Mouse (Mus musculus) intestine, embryonic 14.5 days (tissue): ENCODE results near the gene Morn1. TPM values are rescaled to one million over a fixed set of nuclear protein-coding genes. Genes with fewer than 3 reads are reported as not detected.
A peak's percentile ranks its signal among the peaks of the same experiment; 100 is the strongest.

Experiments used
- ATAC-seq: fragments of 200-750 bp; cut with Nextera tagmentation; replicated peaks from 2 replicates; pipeline ENCODE4 v1.8.0; 2017; ENCODE audit warnings: low read depth, moderate number of reproducible peaks, moderate TSS enrichment, moderate library complexity; ENCODE audit not compliant: low FRiP score, low TSS enrichment
- DNase-seq: peaks from one replicate; pipeline ENCODE4 v3.0.0-alpha.2; 2018; ENCODE audit warnings: low spot score
- H3K27ac ChIP-seq: fragments of 300-500 bp; sonication (generic); 2 replicates; pipeline ENCODE4 v1.5.1; 2014; ENCODE audit warnings: low read depth, mild to moderate bottlenecking, control low read depth
- H3K27me3 ChIP-seq: fragments of 300-500 bp; sonication (generic); replicated peaks from 2 replicates; pipeline ENCODE4 v1.6.1; 2014; ENCODE audit warnings: low read length, control low read depth; ENCODE audit not compliant: control insufficient read depth, insufficient read depth
- H3K36me3 ChIP-seq: fragments of 300-500 bp; sonication (generic); 2 replicates; pipeline ENCODE4 v1.6.1; 2014; ENCODE audit warnings: low read length, control low read depth; ENCODE audit not compliant: control insufficient read depth, insufficient read depth
- H3K4me1 ChIP-seq: fragments of 300-500 bp; sonication (generic); replicated peaks from 2 replicates; pipeline ENCODE4 v1.6.1; 2014; ENCODE audit warnings: low read length, control low read depth, mixed read lengths; ENCODE audit not compliant: control insufficient read depth, insufficient read depth
- H3K4me2 ChIP-seq: fragments of 300-500 bp; sonication (generic); 2 replicates; pipeline ENCODE4 v1.6.1; 2014; ENCODE audit warnings: low read length
- H3K4me3 ChIP-seq: fragments of 300-500 bp; sonication (generic); 2 replicates; pipeline ENCODE4 v1.5.1; 2014; ENCODE audit warnings: low read depth, low read length, control low read depth, mixed read lengths
- H3K9ac ChIP-seq: fragments of 300-500 bp; sonication (generic); 2 replicates; pipeline ENCODE4 v1.6.1; 2014; ENCODE audit warnings: mild to moderate bottlenecking, low read length
- H3K9me3 ChIP-seq: fragments of 300-500 bp; sonication (generic); 2 replicates; pipeline ENCODE4 v1.6.1; 2016; ENCODE audit warnings: low read length, control low read depth; ENCODE audit not compliant: control insufficient read depth
- WGBS: fragments of 180-500 bp; shearing (Covaris S2); extraction: QIAGEN DNeasy Blood & Tissue Kit; methylation state at CpG from one replicate; pipeline ENCODE4 v1.1.7; 2014; 5-methylcytosine and 5-hydroxymethylcytosine counted together
- polyA plus RNA-seq: library from polyadenylated mRNA; unstranded; fragments of >200 nt; fragmentation: Nextera tagmentation; extraction: Ambion mirVana; gene quantifications from 2 replicates; pipeline ENCODE4 v1.2.1, GENCODE M21; 2014

Gene Morn1
- polyA plus RNA-seq, 1 experiment from 2014 or later, result 3.8 TPM

DNA sequence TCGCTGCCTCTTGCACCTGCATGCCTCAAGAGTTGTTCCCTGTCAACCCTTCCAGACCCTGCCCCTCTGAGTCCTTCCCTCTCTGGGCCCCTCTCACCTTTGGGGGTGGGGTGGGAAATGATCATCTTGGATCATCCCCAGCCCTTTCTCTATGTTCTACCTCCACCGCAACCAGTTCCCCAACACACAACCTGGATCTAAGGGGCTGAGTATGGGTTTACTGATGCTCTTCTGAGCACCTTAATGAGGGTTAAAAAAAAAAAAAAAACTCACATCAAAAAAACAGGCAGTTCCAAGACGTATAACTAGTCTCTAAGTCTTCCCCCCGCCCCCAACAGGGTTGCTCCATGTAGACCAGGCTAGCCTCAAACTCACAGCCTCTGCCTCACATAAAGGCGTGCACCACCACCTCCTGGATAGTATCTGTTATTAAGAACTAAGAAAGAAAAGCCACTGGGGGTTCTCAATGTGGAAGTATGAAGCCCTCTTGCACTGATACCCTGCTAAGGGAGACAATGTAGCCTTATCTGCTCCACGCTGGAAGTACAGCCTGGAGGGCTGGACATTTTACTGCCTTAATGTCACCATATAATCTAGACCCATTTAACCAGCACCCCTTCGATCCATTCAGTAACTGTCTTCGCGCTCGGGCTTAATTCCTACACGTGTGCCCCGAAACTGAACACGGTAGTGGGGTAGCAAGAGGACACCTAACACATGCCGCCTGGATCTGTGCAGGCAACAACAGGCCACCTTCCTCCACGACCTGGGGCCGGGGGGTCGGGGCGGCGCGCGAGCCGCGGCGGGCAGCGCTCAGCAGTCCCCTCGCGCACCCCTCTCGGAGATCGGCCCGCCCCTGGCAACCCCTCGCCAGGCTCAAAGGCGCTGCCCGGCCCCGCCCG lies 920 bp upstream of the Morn1 start:
- Histone ChIP-seq H3K4me2 (peak overlapping the region; percentile 95), H3K36me3 (peaks cover 33% of the 10 kb centered on the region), H3K4me1 (peaks cover 21% of the 10 kb centered on the region), H3K27me3 (no peaks in the 10 kb centered on the region), H3K4me3 (peak overlapping the region; percentile 99), H3K9ac (peak overlapping the region; percentile 71), H3K9me3 (no peaks in the 10 kb centered on the region), H3K27ac (peak overlapping the region; percentile 83)
- 3% methylated on average over 35 of the region's 35 CpGs for WGBS
- DNase-seq (no peak), ATAC-seq (no peak; the same call in 1 of the 2 replicates)

DNA sequence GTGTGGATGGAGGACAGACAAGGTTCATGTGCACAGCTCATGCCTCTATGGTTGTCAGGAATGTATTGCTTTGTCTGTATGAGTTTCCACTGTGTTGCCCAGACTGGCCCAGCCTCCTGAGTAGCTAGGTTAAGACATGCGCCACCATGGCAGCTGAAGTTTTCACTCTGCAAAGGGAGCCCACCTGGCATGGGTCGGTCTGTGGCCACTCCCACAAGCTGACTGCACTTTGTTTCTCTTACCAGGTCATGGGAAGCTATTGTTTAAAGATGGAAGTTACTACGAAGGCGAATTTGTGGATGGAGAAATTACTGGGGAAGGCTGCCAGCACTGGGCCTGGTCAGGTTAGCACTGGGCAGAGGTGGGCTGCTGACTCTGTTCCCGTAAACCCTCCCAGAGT lies 2.9 kb downstream of the Morn1 start:
- WGBS, result 89% methylated on average over 5 of the region's 5 CpGs
- Histone ChIP-seq H3K4me2 (no peak overlapping the region), H3K27ac (no peak overlapping the region), H3K4me3 (no peak overlapping the region), H3K9ac (no peak overlapping the region), H3K9me3 (no peaks in the 10 kb centered on the region), H3K36me3 (peaks cover 9% of the 10 kb centered on the region; the same call in 1 of the 2 replicates), H3K4me1 (peaks cover 16% of the 10 kb centered on the region), H3K27me3 (no peaks in the 10 kb centered on the region)
- DNase-seq (no peak), ATAC-seq (no peak)

DNA sequence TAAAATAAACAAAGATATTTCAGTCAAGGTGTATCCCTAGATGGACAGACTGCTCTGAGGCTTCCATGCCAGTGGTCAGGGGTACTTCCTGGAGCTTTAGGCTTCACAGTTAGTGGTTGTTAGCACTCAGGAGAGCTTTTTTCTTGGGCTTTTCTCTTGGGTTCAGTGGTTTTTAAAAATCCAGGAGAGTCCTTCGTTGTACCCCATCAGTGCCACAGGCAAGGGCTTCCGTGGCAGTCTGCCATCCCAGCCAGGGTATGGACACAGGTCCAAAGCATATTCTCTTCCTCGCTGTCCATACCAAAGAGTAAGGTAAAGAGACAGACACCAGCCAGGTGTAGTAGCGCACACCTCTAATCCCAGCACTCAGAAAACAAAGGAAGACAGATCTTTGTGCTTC lies 3.8 kb downstream of the Morn1 start:
- 94% methylated on average over 4 of the region's 4 CpGs for WGBS
- H3K9ac ChIP-seq, result no peak overlapping the region
- DNase-seq (no peak), ATAC-seq (no peak)
- H3K36me3 ChIP-seq, result peaks cover 9% of the 10 kb centered on the region; the same call in 1 of the 2 replicates
- no peak overlapping the region for H3K4me2 ChIP-seq
- no peak overlapping the region for H3K27ac ChIP-seq
- H3K4me3 ChIP-seq, result no peak overlapping the region
- H3K9me3 ChIP-seq, result no peaks in the 10 kb centered on the region
- H3K4me1 ChIP-seq, result peaks cover 8% of the 10 kb centered on the region
- H3K27me3 ChIP-seq, result no peaks in the 10 kb centered on the region

DNA sequence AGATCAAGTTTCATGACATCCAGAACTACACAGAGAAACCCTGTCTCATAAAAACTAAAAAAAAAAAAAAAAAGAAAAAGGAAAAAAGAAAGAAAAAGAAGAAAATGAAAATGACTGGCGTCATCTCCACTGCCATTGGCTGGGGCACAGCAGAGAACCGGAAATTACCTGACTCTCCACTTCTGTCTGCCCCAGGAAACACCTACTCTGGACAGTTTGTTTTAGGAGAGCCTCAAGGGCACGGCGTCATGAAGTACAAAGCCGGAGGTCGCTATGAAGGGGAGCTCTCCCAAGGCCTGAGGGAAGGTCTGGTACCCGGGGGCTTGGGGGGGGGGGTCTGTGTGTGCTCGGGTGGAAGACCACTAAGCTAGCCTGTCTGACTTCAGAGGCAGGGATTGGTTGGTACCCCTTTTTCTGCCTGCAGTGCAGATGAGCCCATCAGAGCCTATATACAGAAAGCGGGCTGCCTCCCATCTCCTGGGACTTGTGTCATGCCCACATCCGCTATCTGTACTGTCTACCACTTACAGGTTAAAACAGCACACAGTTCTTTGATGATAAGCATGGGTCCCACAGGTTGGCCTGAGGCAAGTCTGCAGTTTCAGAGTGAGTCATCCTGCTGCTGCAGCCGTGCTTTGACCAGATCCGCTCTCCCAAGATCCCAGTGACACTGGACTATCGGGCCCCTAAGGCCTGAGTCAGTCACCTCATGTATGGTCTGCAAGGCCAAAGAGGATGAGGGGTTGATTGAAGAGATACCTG lies 4.5 kb downstream of the Morn1 start:
- WGBS, result 90% methylated on average over 13 of the region's 13 CpGs
- H3K9ac ChIP-seq, result no peak overlapping the region
- H3K27me3 ChIP-seq, result no peaks in the 10 kb centered on the region
- ATAC-seq (no peak), DNase-seq (no peak)
- no peak overlapping the region for H3K4me3 ChIP-seq
- no peaks in the 10 kb centered on the region for H3K9me3 ChIP-seq
- peaks cover 10% of the 10 kb centered on the region for H3K4me1 ChIP-seq
- H3K4me2 ChIP-seq, result no peak overlapping the region
- H3K36me3 ChIP-seq, result peaks cover 9% of the 10 kb centered on the region; the same call in 1 of the 2 replicates
- no peak overlapping the region for H3K27ac ChIP-seq

DNA sequence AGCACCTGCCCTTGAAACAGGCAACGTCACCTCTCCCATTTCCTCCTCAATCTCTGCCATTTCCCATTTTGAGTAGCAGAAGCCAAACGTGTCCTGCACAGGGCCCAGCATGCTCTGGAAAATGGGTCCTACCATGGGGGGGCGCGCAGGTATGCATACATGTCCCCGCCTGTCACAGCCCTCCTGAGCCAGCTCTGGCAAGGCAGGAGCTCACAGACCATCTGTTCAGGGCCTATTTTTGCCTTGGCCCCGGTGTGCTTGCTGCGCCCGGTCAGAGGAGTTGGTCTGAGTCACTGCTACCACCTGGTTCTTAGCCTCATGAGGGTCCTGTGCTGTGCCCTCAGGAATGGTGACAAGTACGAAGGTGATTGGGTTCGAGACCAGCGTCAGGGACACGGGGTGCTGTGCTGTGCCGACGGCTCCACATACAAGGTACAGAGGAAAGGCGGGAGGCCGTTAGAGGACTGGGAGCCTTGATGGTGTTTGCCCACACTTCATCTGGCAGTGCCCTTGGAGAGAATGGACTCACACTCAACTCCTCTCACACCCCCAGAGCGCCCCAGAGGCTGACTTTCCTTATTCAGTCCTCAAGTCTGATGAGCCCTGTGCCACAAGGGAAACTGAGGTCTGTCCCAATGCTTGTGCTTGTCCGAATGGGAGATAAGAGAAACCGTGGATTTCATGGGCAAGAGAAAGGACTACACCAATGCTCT lies 6.5 kb downstream of the Morn1 start:
- Histone ChIP-seq H3K9ac (no peak overlapping the region), H3K36me3 (peaks cover 9% of the 10 kb centered on the region; the same call in 1 of the 2 replicates), H3K27ac (no peak overlapping the region), H3K9me3 (no peaks in the 10 kb centered on the region), H3K4me1 (0 out of 2 replicates have a peak, but pooled peaks cover 4% of the 10 kb centered on the region), H3K4me2 (no peak overlapping the region), H3K4me3 (no peak overlapping the region), H3K27me3 (no peaks in the 10 kb centered on the region)
- ATAC-seq (no peak), DNase-seq (no peak)
- WGBS, result 92% methylated on average over 19 of the region's 19 CpGs

DNA sequence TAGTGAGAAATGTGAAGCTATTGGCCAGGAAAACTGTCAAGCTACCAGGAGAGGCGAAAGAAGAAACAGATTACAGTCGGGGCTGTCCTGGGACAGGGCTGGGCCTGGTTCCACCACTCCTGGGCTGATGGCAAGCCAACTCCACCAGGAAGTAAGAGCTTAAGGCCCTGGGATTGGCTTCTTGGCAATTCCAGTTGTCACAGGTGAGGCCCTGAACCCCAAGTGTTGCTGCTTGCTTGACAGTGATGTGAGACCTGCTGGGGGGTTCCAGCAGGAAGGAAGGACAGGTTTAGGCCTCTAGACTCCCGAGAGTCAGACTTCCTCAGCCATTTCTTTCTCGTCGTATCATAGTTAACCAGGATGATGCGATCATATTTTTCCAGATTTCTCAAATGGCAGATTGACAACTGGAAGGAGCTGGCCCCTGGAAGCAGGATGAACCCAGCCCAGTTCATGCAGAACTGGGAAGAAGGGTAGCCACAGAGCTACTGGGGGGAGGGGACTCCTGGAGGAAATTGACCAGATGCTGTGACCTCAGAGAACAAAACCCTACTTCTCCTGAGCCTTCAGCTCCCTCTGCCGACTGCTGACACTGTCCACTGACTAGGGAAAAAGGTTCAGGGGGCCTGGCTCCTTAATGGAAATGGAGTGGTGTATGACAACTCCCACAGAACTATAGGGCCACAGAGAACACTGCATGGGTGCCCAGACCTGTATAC lies 7.2 kb downstream of the Morn1 start:
- no peak for ATAC-seq
- 0 out of 2 replicates have a peak, but pooled peaks cover 4% of the 10 kb centered on the region for H3K4me1 ChIP-seq
- no peak overlapping the region for H3K27ac ChIP-seq
- H3K9me3 ChIP-seq, result no peaks in the 10 kb centered on the region
- no peak overlapping the region for H3K4me2 ChIP-seq
- H3K36me3 ChIP-seq, result peaks cover 9% of the 10 kb centered on the region; the same call in 1 of the 2 replicates
- no peak overlapping the region for H3K9ac ChIP-seq
- 72% methylated on average over 7 of the region's 7 CpGs for WGBS
- DNase-seq, result no peak
- no peak overlapping the region for H3K4me3 ChIP-seq
- no peaks in the 10 kb centered on the region for H3K27me3 ChIP-seq

DNA sequence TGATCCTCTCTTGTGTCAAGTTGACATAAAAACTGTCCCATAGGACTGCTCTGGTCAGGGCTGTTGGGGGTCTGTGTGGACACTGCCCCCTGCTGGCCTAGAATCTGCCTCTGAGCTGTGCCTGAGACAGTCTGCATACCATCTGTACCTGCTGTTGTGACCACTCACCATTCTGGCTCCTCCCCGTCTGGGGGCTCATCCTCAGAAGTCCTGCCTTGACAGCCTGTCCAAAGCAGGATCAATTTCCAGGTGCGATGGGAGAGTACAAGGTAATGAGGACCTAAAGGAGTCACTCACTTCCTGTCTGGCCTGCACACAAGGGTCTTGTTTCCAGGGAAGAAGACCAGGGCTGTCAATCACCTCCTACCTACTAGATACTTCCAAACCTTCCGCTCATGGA lies 8.2 kb downstream of the Morn1 start:
- Histone ChIP-seq H3K27me3 (no peaks in the 10 kb centered on the region), H3K36me3 (peaks cover 8% of the 10 kb centered on the region; the same call in 1 of the 2 replicates), H3K27ac (no peak overlapping the region), H3K4me2 (no peak overlapping the region), H3K9ac (no peak overlapping the region), H3K4me1 (0 out of 2 replicates have a peak, but pooled peaks cover 4% of the 10 kb centered on the region), H3K9me3 (no peaks in the 10 kb centered on the region), H3K4me3 (no peak overlapping the region)
- ATAC-seq (no peak; the same call in 1 of the 2 replicates), DNase-seq (peak; percentile 81)
- WGBS, result 66% methylated on average over 3 of the region's 3 CpGs
